Comparison of ENCODE assay signal across 8 mouse cellular contexts in genomic region chr6:83156259-83156684, GRCm38 (mm10). TPM values are rescaled to one million over a fixed set of nuclear protein-coding genes. Genes with fewer than 3 reads are reported as not detected.
A peak's percentile ranks its signal among the peaks of the same experiment; 100 is the strongest.
DNase-seq lines count a peak whose midpoint lies in the region.

Gene Wdr54, minus strand, starts transcription at chr6:83156397.
Gene 1700003E16Rik, plus strand, starts transcription at chr6:83156404.

- peaks cover 27% of the 10 kb centered on the region for H3K36me3 ChIP-seq in limb, embryonic 10.5 days
- H3K36me3 ChIP-seq in midbrain, embryonic 10.5 days: peaks cover 29% of the 10 kb centered on the region

- no peaks in the 10 kb centered on the region for H3K9me3 ChIP-seq in limb, embryonic 10.5 days (replicated peaks)
- H3K9me3 ChIP-seq in midbrain, embryonic 10.5 days (replicated peaks): no peaks in the 10 kb centered on the region

- peak within 1 kb of the TSS; percentile 61 for H3K4me3 ChIP-seq in limb, embryonic 10.5 days
- peak within 1 kb of the TSS; percentile 71 for H3K4me3 ChIP-seq in midbrain, embryonic 10.5 days

- WGBS in limb, embryonic 10.5 days: 3% methylated on average over 32 of the region's 32 CpGs
- 1% methylated on average over 32 of the region's 32 CpGs for WGBS in midbrain, embryonic 10.5 days

- peaks cover 27% of the 10 kb centered on the region for H3K27me3 ChIP-seq in limb, embryonic 10.5 days (ENCODE audit: low read depth, poor library complexity, severe bottlenecking)
- peaks cover 40% of the 10 kb centered on the region for H3K27me3 ChIP-seq in midbrain, embryonic 10.5 days (ENCODE audit: low read depth, poor library complexity, severe bottlenecking)

- peaks cover 35% of the 10 kb centered on the region for H3K4me1 ChIP-seq in limb, embryonic 10.5 days
- H3K4me1 ChIP-seq in midbrain, embryonic 10.5 days: peaks cover 44% of the 10 kb centered on the region

- H3K27ac ChIP-seq in limb, embryonic 10.5 days: peak within 1 kb of the TSS; percentile 80
- peak within 1 kb of the TSS; percentile 84 for H3K27ac ChIP-seq in midbrain, embryonic 10.5 days (replicated peaks)

- peak; percentile 76 for DNase-seq in layer of hippocampus, adult 11-12 months (ENCODE audit: low spot score)
- DNase-seq in layer of hippocampus, adult 9-10 months (ENCODE audit: low spot score): no peak
- DNase-seq in cerebellum, adult 9-10 months: peak; percentile 69
- DNase-seq in frontal cortex, adult 2 months (ENCODE audit: extremely low spot score in 1 of 2, low spot score in 1 of 2): peak; percentile 57 to 78
- peak; percentile 67 for DNase-seq in hindlimb bud, embryonic 11.5 days (ENCODE audit: extremely low spot score, low read depth, low spot score)
- peak; percentile 89 for DNase-seq in limb, embryonic 10.5 days (ENCODE audit: low spot score)
- DNase-seq in midbrain, embryonic 10.5 days (ENCODE audit: low spot score): peak; percentile 92
- DNase-seq in spleen, postnatal 36 days (ENCODE audit: low spot score in 2 of 2): peak; percentile 28 to 41

RNA-seq across cellular contexts. Expression of gene Wdr54, which starts in this region (rescaled TPM):
- 26.6 and 27.7 TPM in 2 replicates for polyA plus RNA-seq in frontal cortex, adult 2 months (2012; rRNA removed)
- 10.9 and 13.7 TPM in 2 replicates for polyA plus RNA-seq in limb, embryonic 10.5 days (2016; fragmentation: Nextera tagmentation; extraction: Ambion mirVana)
- 13.0 and 14.6 TPM in 2 replicates for polyA plus RNA-seq in midbrain, embryonic 10.5 days (2016; fragmentation: Nextera tagmentation; extraction: Ambion mirVana)

RNA-seq across cellular contexts. Expression of gene 1700003E16Rik, which starts in this region (rescaled TPM):
- polyA plus RNA-seq in frontal cortex, adult 2 months (2012; rRNA removed): 28.6 TPM in 2 replicates
- polyA plus RNA-seq in limb, embryonic 10.5 days (2016; fragmentation: Nextera tagmentation; extraction: Ambion mirVana): 0.80 and 1.6 TPM in 2 replicates
- polyA plus RNA-seq in midbrain, embryonic 10.5 days (2016; fragmentation: Nextera tagmentation; extraction: Ambion mirVana): 1.9 and 2.0 TPM in 2 replicates
